Mouse (Mus musculus) heart, adult 2 months (tissue): Measurements from ENCODE around the gene Serpinb6a. TPM values are rescaled to one million over a fixed set of nuclear protein-coding genes. Genes with fewer than 3 reads are reported as not detected.

Experiments
- DNase-seq, 2 experiments: peaks; one replicate each; pipeline ENCODE4 v3.0.0; 2021
- H3K27ac ChIP-seq: fragments of 200-600 bp; 2 replicates; pipeline ENCODE4 v1.8.1; 2022
- H3K27me3 ChIP-seq: fragments of 200-500 bp; 2 replicates; pipeline ENCODE4 v1.6.1; 2012; ENCODE audit warnings: mild to moderate bottlenecking, low read length, inconsistent platforms, mixed read lengths; ENCODE audit not compliant: control insufficient read depth, insufficient read depth
- H3K36me3 ChIP-seq: fragments of 200-500 bp; 2 replicates; pipeline ENCODE4 v1.6.1; 2012; ENCODE audit warnings: low read length, inconsistent platforms; ENCODE audit not compliant: control insufficient read depth, insufficient read depth
- H3K4me1 ChIP-seq: fragments of 200-500 bp; 2 replicates; pipeline ENCODE4 v1.6.1; 2011; ENCODE audit warnings: low read length; ENCODE audit not compliant: control insufficient read depth, insufficient read depth
- H3K4me3 ChIP-seq: fragments of 200-600 bp; 2 replicates; pipeline ENCODE4 v1.8.1; 2022
- H3K79me2 ChIP-seq: fragments of 200-500 bp; replicated peaks from 2 replicates; pipeline ENCODE4 v1.6.1; 2012; ENCODE audit warnings: mild to moderate bottlenecking, inconsistent platforms, low read length, moderate library complexity, mixed read lengths; ENCODE audit not compliant: control insufficient read depth, insufficient read depth
- H3K9ac ChIP-seq: fragments of 200-500 bp; 2 replicates; pipeline ENCODE4 v1.6.1; 2012; ENCODE audit warnings: low read depth, mild to moderate bottlenecking, control low read depth, inconsistent platforms, low read length, mixed read lengths
- CTCF ChIP-seq: fragments of 200-600 bp; IDR thresholded peaks from 2 replicates; pipeline ENCODE4 v1.8.1; 2022; ENCODE audit warnings: antibody characterized with exemption, mild to moderate bottlenecking, moderate library complexity
- EP300 ChIP-seq: fragments of 200-500 bp; IDR thresholded peaks from 2 replicates; pipeline ENCODE4 v1.6.1; 2011; ENCODE audit warnings: low read depth, low read length, control low read depth; ENCODE audit not compliant: insufficient read depth
- POLR2A ChIP-seq: fragments of 200-500 bp; IDR thresholded peaks from 2 replicates; pipeline ENCODE4 v1.6.1; 2011; ENCODE audit warnings: mild to moderate bottlenecking, low read depth, low read length, control low read depth; ENCODE audit not compliant: insufficient read depth
- WGBS: fragments of 180-500 bp; shearing (Covaris S2); methylation state at CpG from one replicate; pipeline ENCODE4 v1.1.7; 2018; 5-methylcytosine and 5-hydroxymethylcytosine counted together
- intact Hi-C: fragments of 180-260 bp; cut with DNase I; formaldehyde crosslinking; loops from one replicate; pipeline ENCODE4 v1.15.1; 2025
- polyA plus RNA-seq: library from polyadenylated mRNA; depleted of rRNA; stranded (reverse); fragments of >200 nt; gene quantifications from 2 replicates; pipeline ENCODE4 v1.2.3, GENCODE M21; 2012
- total RNA-seq, 2 experiments: library from RNA; stranded (reverse); gene quantifications; 2 replicates each; pipeline ENCODE4 v1.2.3; 2021

The Serpinb6a gene
- total and polyA plus RNA-seq, 3 experiments = 51.2 to 111 (median 104) TPM

- Histone ChIP-seq H3K27me3 (no peaks in the 10 kb centered on the region), H3K36me3 (peaks cover 8% of the 10 kb centered on the region), H3K9ac (no peak overlapping the region), H3K27ac (no peak overlapping the region), H3K4me3 (no peak overlapping the region), H3K79me2 (no peaks in the 10 kb centered on the region), H3K4me1 (no peaks in the 10 kb centered on the region)
- 73% methylated on average over 9 of the region's 9 CpGs for WGBS
- TF ChIP-seq CTCF (no peak), EP300 (no peak), POLR2A (no peak)
- DNase-seq = no peak
- intact Hi-C loops = no loop called here
Measured at GRCm38 (mm10) chr13:34016927-34017569, 14.5 kb upstream of the Serpinb6a start.

- Histone ChIP-seq H3K4me3 (no peak overlapping the region), H3K79me2 (peaks cover 8% of the 10 kb centered on the region), H3K4me1 (peaks cover 8% of the 10 kb centered on the region), H3K36me3 (peaks cover 16% of the 10 kb centered on the region), H3K27ac (peak overlapping the region; percentile 44; the same call in 1 of the 2 replicates), H3K9ac (no peak overlapping the region), H3K27me3 (no peaks in the 10 kb centered on the region)
- DNase-seq = no peak
- WGBS = 46% methylated on average over 2 of the region's 2 CpGs
- intact Hi-C loops = no loop called here
- TF ChIP-seq CTCF (no peak), EP300 (no peak), POLR2A (no peak)
Measured at GRCm38 (mm10) chr13:34007234-34007633, 4.6 kb upstream of the Serpinb6a start.

GRCm38 (mm10) chr13:34003058-34003457 is 464 bp upstream of the Serpinb6a start:
- Histone ChIP-seq H3K79me2 (peaks cover 5% of the 10 kb centered on the region), H3K27me3 (no peaks in the 10 kb centered on the region), H3K36me3 (peaks cover 10% of the 10 kb centered on the region), H3K27ac (peak overlapping the region; percentile 23), H3K4me1 (peaks cover 7% of the 10 kb centered on the region), H3K4me3 (peak overlapping the region; percentile 83), H3K9ac (peak overlapping the region; percentile 57)
- WGBS = 3% methylated on average over 5 of the region's 5 CpGs
- DNase-seq = no peak
- TF ChIP-seq CTCF = no peak
- TF ChIP-seq EP300 = no peak
- TF ChIP-seq POLR2A = no peak
- intact Hi-C loops = loop anchor here (1.0 kb wide), 1 partner anchor 33 kb away; no protein-coding TSS in a partner anchor

- no peaks in the 10 kb centered on the region for H3K27me3 ChIP-seq
- H3K9ac ChIP-seq = no peak overlapping the region
- TF ChIP-seq POLR2A (no peak), EP300 (no peak)
- no peaks in the 10 kb centered on the region for H3K4me1 ChIP-seq
- 21% methylated on average over 1 of the region's 1 CpGs for WGBS
- intact Hi-C loops = loop anchor here (1.0 kb wide), 1 partner anchor 38 kb away; no protein-coding TSS in a partner anchor
- DNase-seq = peak; percentile 72 to 77
- H3K4me3 ChIP-seq = no peak overlapping the region
- no peaks in the 10 kb centered on the region for H3K36me3 ChIP-seq
- no peak overlapping the region for H3K27ac ChIP-seq
- H3K79me2 ChIP-seq = no peaks in the 10 kb centered on the region
Measured at GRCm38 (mm10) chr13:33995197-33995596, 7.4 kb downstream of the Serpinb6a start.

GRCm38 (mm10) chr13:33989625-33990024 is 13.0 kb downstream of the Serpinb6a start:
- H3K4me3 ChIP-seq = no peak overlapping the region
- no peak for DNase-seq
- 86% methylated on average over 5 of the region's 5 CpGs for WGBS
- intact Hi-C loops = no loop called here
- no peak for TF ChIP-seq CTCF
- TF ChIP-seq POLR2A = no peak
- TF ChIP-seq EP300 = no peak
- H3K79me2 ChIP-seq = no peaks in the 10 kb centered on the region
- no peak overlapping the region for H3K27ac ChIP-seq
- no peaks in the 10 kb centered on the region for H3K27me3 ChIP-seq
- no peak overlapping the region for H3K9ac ChIP-seq
- no peaks in the 10 kb centered on the region for H3K4me1 ChIP-seq
- H3K36me3 ChIP-seq = peaks cover 1% of the 10 kb centered on the region; the same call in 1 of the 2 replicates

GRCm38 (mm10) chr13:33966574-33966973 is 36.0 kb downstream of the Serpinb6a start:
- peaks cover 9% of the 10 kb centered on the region for H3K36me3 ChIP-seq
- peaks cover 10% of the 10 kb centered on the region for H3K4me1 ChIP-seq
- H3K4me3 ChIP-seq = no peak overlapping the region
- H3K79me2 ChIP-seq = no peaks in the 10 kb centered on the region
- no peak for TF ChIP-seq POLR2A
- TF ChIP-seq CTCF = no peak
- TF ChIP-seq EP300 = no peak
- intact Hi-C loops = no loop called here
- H3K9ac ChIP-seq = no peak overlapping the region
- no peaks in the 10 kb centered on the region for H3K27me3 ChIP-seq
- no peak overlapping the region for H3K27ac ChIP-seq
- no peak for DNase-seq
